Mouse (Mus musculus): ENCODE results near the gene Psmb8. TPM values are rescaled to one million over a fixed set of nuclear protein-coding genes. Genes with fewer than 3 reads are reported as not detected.

Psmb8 gene
- polyA plus RNA-seq, 1 experiment from 2014 or later: 1.5 TPM

- H3K9ac ChIP-seq (replicated peaks; ENCODE audit: low read depth, low read length): no peak overlapping the region
- ATAC-seq: no peak
- no peak overlapping the region for H3K4me3 ChIP-seq (replicated peaks; ENCODE audit: low read length)
- H3K36me3 ChIP-seq (ENCODE audit: control insufficient read depth, insufficient read depth): no peaks in the 10 kb centered on the region
- H3K4me1 ChIP-seq (replicated peaks; ENCODE audit: control insufficient read depth, insufficient read depth, low read length): no peaks in the 10 kb centered on the region
- no peaks in the 10 kb centered on the region for H3K27me3 ChIP-seq (replicated peaks; ENCODE audit: control insufficient read depth, insufficient read depth, low read length)
- 70% methylated on average over 2 of the region's 2 CpGs for WGBS
- no peaks in the 10 kb centered on the region for H3K9me3 ChIP-seq (ENCODE audit: control insufficient read depth, low read length)
- no peak overlapping the region for H3K4me2 ChIP-seq (ENCODE audit: low read length)
- no peak overlapping the region for H3K27ac ChIP-seq (ENCODE audit: low read length)
Measured at GRCm38 (mm10) chr17:34248764-34249163, 51.2 kb downstream of the Psmb8 start.

DNA sequence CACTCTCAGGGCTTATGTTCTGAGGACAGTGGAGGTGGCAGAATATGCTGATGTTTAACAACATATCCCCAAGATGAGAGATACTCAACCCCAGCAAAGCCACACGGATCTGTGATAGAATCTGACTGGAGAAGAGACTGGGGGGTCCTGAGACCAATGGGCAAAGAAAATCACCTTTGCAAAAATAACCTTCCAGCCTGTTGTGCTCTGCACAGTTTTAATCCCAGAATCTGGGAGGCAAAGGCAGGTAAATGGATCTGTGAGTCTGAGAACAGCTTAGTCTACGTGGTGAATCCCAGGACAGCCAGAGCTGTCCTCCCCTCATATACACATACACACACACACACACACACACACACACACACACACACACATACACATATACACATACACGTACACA lies 51.8 kb downstream of the Psmb8 start:
- H3K4me2 ChIP-seq (ENCODE audit: low read length): no peak overlapping the region
- no peaks in the 10 kb centered on the region for H3K27me3 ChIP-seq (replicated peaks; ENCODE audit: control insufficient read depth, insufficient read depth, low read length)
- H3K4me3 ChIP-seq (replicated peaks; ENCODE audit: low read length): no peak overlapping the region
- no peak overlapping the region for H3K27ac ChIP-seq (ENCODE audit: low read length)
- 43% methylated on average over 3 of the region's 3 CpGs for WGBS
- no peaks in the 10 kb centered on the region for H3K36me3 ChIP-seq (ENCODE audit: control insufficient read depth, insufficient read depth)
- no peak overlapping the region for H3K9ac ChIP-seq (replicated peaks; ENCODE audit: low read depth, low read length)
- no peak for ATAC-seq
- H3K4me1 ChIP-seq (replicated peaks; ENCODE audit: control insufficient read depth, insufficient read depth, low read length): no peaks in the 10 kb centered on the region
- H3K9me3 ChIP-seq (ENCODE audit: control insufficient read depth, low read length): no peaks in the 10 kb centered on the region

DNA sequence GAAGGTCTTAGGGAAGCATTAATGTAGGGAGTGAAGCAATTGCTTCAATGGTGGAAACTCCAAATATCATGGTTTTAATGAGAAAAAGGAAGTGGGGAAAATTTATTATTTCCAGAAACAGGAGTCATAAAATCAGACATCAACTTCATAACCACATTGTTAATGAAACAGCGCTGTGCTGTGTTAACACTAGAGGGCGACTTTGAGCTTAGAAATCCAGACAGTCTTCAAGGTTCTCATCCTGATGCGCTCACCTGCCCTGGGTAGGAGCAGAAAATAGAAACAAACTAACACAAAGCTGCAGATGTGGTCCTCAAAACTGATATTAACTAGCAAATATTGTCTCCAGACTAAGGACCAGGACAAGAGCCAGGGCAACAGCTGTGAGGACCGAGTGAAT lies 52.4 kb downstream of the Psmb8 start:
- H3K9ac ChIP-seq (replicated peaks; ENCODE audit: low read depth, low read length): no peak overlapping the region
- no peak overlapping the region for H3K27ac ChIP-seq (ENCODE audit: low read length)
- 10% methylated on average over 4 of the region's 4 CpGs for WGBS
- no peaks in the 10 kb centered on the region for H3K9me3 ChIP-seq (ENCODE audit: control insufficient read depth, low read length)
- no peak overlapping the region for H3K4me3 ChIP-seq (replicated peaks; ENCODE audit: low read length)
- no peak overlapping the region for H3K4me2 ChIP-seq (ENCODE audit: low read length)
- H3K36me3 ChIP-seq (ENCODE audit: control insufficient read depth, insufficient read depth): no peaks in the 10 kb centered on the region
- H3K4me1 ChIP-seq (replicated peaks; ENCODE audit: control insufficient read depth, insufficient read depth, low read length): no peaks in the 10 kb centered on the region
- ATAC-seq: no peak
- no peaks in the 10 kb centered on the region for H3K27me3 ChIP-seq (replicated peaks; ENCODE audit: control insufficient read depth, insufficient read depth, low read length)

Other genes starting within 250 kb of the Psmb8 start
- 10.0 and 13.2 TPM in 2 replicates for gene B3galt4, start 246.2 kb upstream of the Psmb8 start, polyA plus RNA-seq (2015; fragmentation: Nextera tagmentation; extraction: Ambion mirVana)
- 79.5 and 81.0 TPM in 2 replicates for gene Vps52, start 241.9 kb upstream of the Psmb8 start, polyA plus RNA-seq (2015; fragmentation: Nextera tagmentation; extraction: Ambion mirVana)
- gene Rps18, start 241.7 kb upstream of the Psmb8 start, polyA plus RNA-seq (2015; fragmentation: Nextera tagmentation; extraction: Ambion mirVana): 811 and 837 TPM in 2 replicates
- 9.4 and 9.9 TPM in 2 replicates for gene H2-K1, start 197.4 kb upstream of the Psmb8 start, polyA plus RNA-seq (2015; fragmentation: Nextera tagmentation; extraction: Ambion mirVana)
- gene Ring1, start 173.0 kb upstream of the Psmb8 start, polyA plus RNA-seq (2015; fragmentation: Nextera tagmentation; extraction: Ambion mirVana): 16.0 and 20.4 TPM in 2 replicates
- gene H2-Ke6, start 169.7 kb upstream of the Psmb8 start, polyA plus RNA-seq (2015; fragmentation: Nextera tagmentation; extraction: Ambion mirVana): 63.9 and 65.4 TPM in 2 replicates
- 148 and 157 TPM in 2 replicates for gene Slc39a7, start 166.0 kb upstream of the Psmb8 start, polyA plus RNA-seq (2015; fragmentation: Nextera tagmentation; extraction: Ambion mirVana)
- 55.6 and 60.2 TPM in 2 replicates for gene Rxrb, start 165.9 kb upstream of the Psmb8 start, polyA plus RNA-seq (2015; fragmentation: Nextera tagmentation; extraction: Ambion mirVana)
- gene Col11a2, start 158.3 kb upstream of the Psmb8 start, polyA plus RNA-seq (2015; fragmentation: Nextera tagmentation; extraction: Ambion mirVana): 2.3 and 4.0 TPM in 2 replicates
- 0.22 and 0.28 TPM in 2 replicates for gene H2-Oa, start 105.4 kb upstream of the Psmb8 start, polyA plus RNA-seq (2015; fragmentation: Nextera tagmentation; extraction: Ambion mirVana)
- gene H2-DMa, start 78.2 kb upstream of the Psmb8 start, polyA plus RNA-seq (2015; fragmentation: Nextera tagmentation; extraction: Ambion mirVana): 12.1 and 15.8 TPM in 2 replicates
- 130 and 132 TPM in 2 replicates for gene Brd2, start 75.1 kb upstream of the Psmb8 start, polyA plus RNA-seq (2015; fragmentation: Nextera tagmentation; extraction: Ambion mirVana)
- 0.43 and 0.90 TPM in 2 replicates for gene H2-DMb2, start 54.4 kb upstream of the Psmb8 start, polyA plus RNA-seq (2015; fragmentation: Nextera tagmentation; extraction: Ambion mirVana)
- gene H2-DMb1, start 44.6 kb upstream of the Psmb8 start, polyA plus RNA-seq (2015; fragmentation: Nextera tagmentation; extraction: Ambion mirVana): 0.66 and 0.98 TPM in 2 replicates
- gene Tap1, start 10.2 kb upstream of the Psmb8 start, polyA plus RNA-seq (2015; fragmentation: Nextera tagmentation; extraction: Ambion mirVana): 1.9 and 2.6 TPM in 2 replicates
- 0.43 and 1.5 TPM in 2 replicates for gene Psmb9, start 10.0 kb upstream of the Psmb8 start, polyA plus RNA-seq (2015; fragmentation: Nextera tagmentation; extraction: Ambion mirVana)
- 1.6 and 2.6 TPM in 2 replicates for gene Tap2, start 5.8 kb downstream of the Psmb8 start, polyA plus RNA-seq (2015; fragmentation: Nextera tagmentation; extraction: Ambion mirVana)
- 0.15 and 0.28 TPM in 2 replicates for gene H2-Ob, start 41.2 kb downstream of the Psmb8 start, polyA plus RNA-seq (2015; fragmentation: Nextera tagmentation; extraction: Ambion mirVana)
- gene H2-Ab1, start 60.0 kb downstream of the Psmb8 start, polyA plus RNA-seq (2015; fragmentation: Nextera tagmentation; extraction: Ambion mirVana): 0.53 and 0.95 TPM in 2 replicates
- gene H2-Aa, start 90.1 kb downstream of the Psmb8 start, polyA plus RNA-seq (2015; fragmentation: Nextera tagmentation; extraction: Ambion mirVana): not detected in 2 replicates
- gene H2-Eb1, start 108.1 kb downstream of the Psmb8 start, polyA plus RNA-seq (2015; fragmentation: Nextera tagmentation; extraction: Ambion mirVana): 0.82 and 1.0 TPM in 2 replicates
- not detected in 2 replicates for gene H2-Eb2, start 127.9 kb downstream of the Psmb8 start, polyA plus RNA-seq (2015; fragmentation: Nextera tagmentation; extraction: Ambion mirVana)
- gene Btnl2, start 157.1 kb downstream of the Psmb8 start, polyA plus RNA-seq (2015; fragmentation: Nextera tagmentation; extraction: Ambion mirVana): not detected in 2 replicates
- gene Btnl1, start 179.4 kb downstream of the Psmb8 start, polyA plus RNA-seq (2015; fragmentation: Nextera tagmentation; extraction: Ambion mirVana): not detected in 2 replicates
- gene BC051142, start 201.1 kb downstream of the Psmb8 start, polyA plus RNA-seq (2015; fragmentation: Nextera tagmentation; extraction: Ambion mirVana): 2.6 and 4.4 TPM in 2 replicates